Mouse (Mus musculus) stomach, postnatal 0 days (tissue): ENCODE results near the gene Fam181a. TPM values are rescaled to one million over a fixed set of nuclear protein-coding genes. Genes with fewer than 3 reads are reported as not detected.

Experiments used
- ATAC-seq: fragments of 200-750 bp; cut with Nextera tagmentation; 2 replicates; pipeline ENCODE4 v1.8.0; 2017; ENCODE audit not compliant: low FRiP score, low TSS enrichment
- DNase-seq: peaks from one replicate; pipeline ENCODE4 v3.0.0-alpha.2; 2016; ENCODE audit warnings: low spot score
- H3K27ac ChIP-seq: fragments of 300-500 bp; sonication (generic); replicated peaks from 2 replicates; pipeline ENCODE4 v1.5.1; 2014; ENCODE audit warnings: mild to moderate bottlenecking, control low read depth
- H3K27me3 ChIP-seq: fragments of 300-500 bp; sonication (generic); 2 replicates; pipeline ENCODE4 v1.6.1; 2014; ENCODE audit warnings: low read length; ENCODE audit not compliant: control insufficient read depth, insufficient read depth
- H3K36me3 ChIP-seq: fragments of 300-500 bp; sonication (generic); 2 replicates; pipeline ENCODE4 v1.6.1; 2014; ENCODE audit warnings: low read length, mixed read lengths; ENCODE audit not compliant: control insufficient read depth, insufficient read depth
- H3K4me1 ChIP-seq: fragments of 300-500 bp; sonication (generic); replicated peaks from 2 replicates; pipeline ENCODE4 v1.6.1; 2014; ENCODE audit warnings: antibody characterized with exemption; ENCODE audit not compliant: control insufficient read depth, insufficient read depth
- H3K4me2 ChIP-seq: fragments of 300-500 bp; sonication (generic); replicated peaks from 2 replicates; pipeline ENCODE4 v1.6.1; 2014; ENCODE audit warnings: low read depth, mild to moderate bottlenecking, control low read depth, moderate library complexity
- H3K4me3 ChIP-seq: fragments of 300-500 bp; sonication (generic); 2 replicates; pipeline ENCODE4 v1.5.1; 2014; ENCODE audit warnings: low read depth, low read length, control low read depth
- H3K9ac ChIP-seq: fragments of 300-500 bp; sonication (generic); 2 replicates; pipeline ENCODE4 v1.6.1; 2014; ENCODE audit warnings: mild to moderate bottlenecking, low read length, control low read depth, mixed read lengths
- H3K9me3 ChIP-seq: fragments of 300-500 bp; sonication (generic); 2 replicates; pipeline ENCODE4 v1.6.1; 2016; ENCODE audit warnings: low read length; ENCODE audit not compliant: control insufficient read depth
- CTCF ChIP-seq: IDR thresholded peaks from 2 replicates; pipeline ENCODE4 v1.5.1; 2016; ENCODE audit warnings: antibody characterized with exemption, low read depth, mild to moderate bottlenecking, moderate library complexity
- EP300 ChIP-seq: optimal IDR thresholded peaks from 2 replicates; pipeline ENCODE3; 2016; ENCODE audit warnings: antibody characterized with exemption
- WGBS: fragments of 180-500 bp; shearing (Covaris S2); extraction: QIAGEN DNeasy Blood & Tissue Kit; methylation state at CpG from one replicate; pipeline ENCODE4 v1.1.7; 2014; 5-methylcytosine and 5-hydroxymethylcytosine counted together
- polyA plus RNA-seq: library from polyadenylated mRNA; unstranded; fragments of >200 nt; fragmentation: Nextera tagmentation; extraction: Ambion mirVana; gene quantifications from 2 replicates; pipeline ENCODE4 v1.2.1, GENCODE M21; 2015

Fam181a gene
- polyA plus RNA-seq, 1 experiment from 2014 or later, result not detected

- Histone ChIP-seq H3K36me3 (no peaks in the 10 kb centered on the region), H3K4me3 (no peak overlapping the region), H3K4me1 (no peaks in the 10 kb centered on the region), H3K27ac (no peak overlapping the region), H3K27me3 (no peaks in the 10 kb centered on the region), H3K4me2 (no peak overlapping the region), H3K9me3 (no peaks in the 10 kb centered on the region), H3K9ac (no peak overlapping the region)
- WGBS, result 82% methylated on average over 17 of the region's 17 CpGs
- TF ChIP-seq CTCF, result no peak
- no peak for TF ChIP-seq EP300
- DNase-seq, result no peak
- ATAC-seq, result no peak
These were observed 50.9 kb downstream of the Fam181a start for GRCm38 (mm10) chr12:103361539-103362307.

GRCm38 (mm10) chr12:103362336-103362735 is 51.6 kb downstream of the Fam181a start:
- no peaks in the 10 kb centered on the region for H3K9me3 ChIP-seq
- ATAC-seq, result no peak
- 64% methylated on average over 3 of the region's 3 CpGs for WGBS
- no peak overlapping the region for H3K4me2 ChIP-seq
- no peak overlapping the region for H3K27ac ChIP-seq
- no peak for DNase-seq
- no peaks in the 10 kb centered on the region for H3K27me3 ChIP-seq
- no peak overlapping the region for H3K9ac ChIP-seq
- no peak overlapping the region for H3K4me3 ChIP-seq
- H3K4me1 ChIP-seq, result no peaks in the 10 kb centered on the region
- H3K36me3 ChIP-seq, result no peaks in the 10 kb centered on the region
- no peak for TF ChIP-seq CTCF
- no peak for TF ChIP-seq EP300

Other genes with a start within 250 kb of the Fam181a start
- 1.5 and 2.0 TPM in 2 replicates for gene Prima1, start 68.8 kb upstream of the Fam181a start, polyA plus RNA-seq
- 17.4 and 20.2 TPM in 2 replicates for gene Asb2, start 45.0 kb downstream of the Fam181a start, polyA plus RNA-seq
- 18.8 and 20.1 TPM in 2 replicates for gene Otub2, start 77.7 kb downstream of the Fam181a start, polyA plus RNA-seq
- 0.18 and 0.27 TPM in 2 replicates for gene 9330161L09Rik, start 96.8 kb downstream of the Fam181a start, polyA plus RNA-seq
- 68.8 and 84.8 TPM in 2 replicates for gene Ddx24, start 114.9 kb downstream of the Fam181a start, polyA plus RNA-seq
- gene Ifi27, start 123.2 kb downstream of the Fam181a start, polyA plus RNA-seq, result 38.9 and 41.9 TPM in 2 replicates
- 85.4 and 110 TPM in 2 replicates for gene Ifi27l2a, start 132.7 kb downstream of the Fam181a start, polyA plus RNA-seq
- 17.3 and 19.4 TPM in 2 replicates for gene Ifi27l2b, start 146.2 kb downstream of the Fam181a start, polyA plus RNA-seq
- 0.38 and 0.53 TPM in 2 replicates for gene Ppp4r4, start 221.3 kb downstream of the Fam181a start, polyA plus RNA-seq